Mouse (Mus musculus): ENCODE measurements around the gene Wnt9a.
A peak's percentile ranks its signal among the peaks of the same experiment; 100 is the strongest.

Wnt9a gene

DNA sequence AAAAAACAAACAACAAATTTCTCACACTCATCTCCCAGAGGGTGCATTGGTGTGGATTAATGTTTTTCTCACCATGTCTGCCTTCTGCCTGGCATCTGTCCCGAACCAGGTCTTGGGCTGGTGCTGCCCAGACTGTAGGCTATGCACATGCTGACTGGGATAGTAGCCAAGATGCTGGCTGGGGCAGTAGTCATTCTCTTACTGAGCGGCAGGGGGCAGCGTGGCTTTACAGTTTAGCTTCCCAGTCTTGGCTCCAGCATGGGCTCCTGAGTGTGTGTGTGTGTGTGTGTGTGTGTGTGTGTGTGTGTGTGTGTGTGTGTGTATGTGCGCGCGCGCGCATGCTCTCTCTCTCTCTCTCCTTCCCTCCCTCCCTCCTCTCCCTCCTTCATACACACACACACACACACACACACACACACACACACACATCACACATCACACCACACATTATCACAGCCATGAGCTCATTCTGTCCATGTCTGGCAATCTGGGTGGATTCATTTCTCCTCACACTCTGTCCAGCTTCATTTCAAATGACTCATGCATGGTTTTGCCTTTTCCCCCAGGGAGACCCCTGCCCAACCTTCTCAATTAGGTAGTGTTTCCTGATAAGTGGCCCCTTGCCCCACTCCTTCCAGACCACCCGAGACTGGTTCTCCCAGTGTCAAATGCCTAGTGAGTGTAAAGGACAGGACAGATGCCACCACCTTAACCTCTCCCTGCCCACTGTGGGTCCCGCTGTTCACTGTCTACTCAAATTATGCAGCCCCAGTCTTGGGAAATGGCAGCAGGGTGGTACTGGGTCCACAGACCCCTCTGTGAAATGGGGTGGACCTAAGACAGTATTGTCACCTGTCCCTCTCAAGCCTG is 3.8 kb upstream of the Wnt9a start:
- peak; percentile 65 for DNase-seq (ENCODE audit: extremely low read depth, insufficient read length, low spot score)

DNA sequence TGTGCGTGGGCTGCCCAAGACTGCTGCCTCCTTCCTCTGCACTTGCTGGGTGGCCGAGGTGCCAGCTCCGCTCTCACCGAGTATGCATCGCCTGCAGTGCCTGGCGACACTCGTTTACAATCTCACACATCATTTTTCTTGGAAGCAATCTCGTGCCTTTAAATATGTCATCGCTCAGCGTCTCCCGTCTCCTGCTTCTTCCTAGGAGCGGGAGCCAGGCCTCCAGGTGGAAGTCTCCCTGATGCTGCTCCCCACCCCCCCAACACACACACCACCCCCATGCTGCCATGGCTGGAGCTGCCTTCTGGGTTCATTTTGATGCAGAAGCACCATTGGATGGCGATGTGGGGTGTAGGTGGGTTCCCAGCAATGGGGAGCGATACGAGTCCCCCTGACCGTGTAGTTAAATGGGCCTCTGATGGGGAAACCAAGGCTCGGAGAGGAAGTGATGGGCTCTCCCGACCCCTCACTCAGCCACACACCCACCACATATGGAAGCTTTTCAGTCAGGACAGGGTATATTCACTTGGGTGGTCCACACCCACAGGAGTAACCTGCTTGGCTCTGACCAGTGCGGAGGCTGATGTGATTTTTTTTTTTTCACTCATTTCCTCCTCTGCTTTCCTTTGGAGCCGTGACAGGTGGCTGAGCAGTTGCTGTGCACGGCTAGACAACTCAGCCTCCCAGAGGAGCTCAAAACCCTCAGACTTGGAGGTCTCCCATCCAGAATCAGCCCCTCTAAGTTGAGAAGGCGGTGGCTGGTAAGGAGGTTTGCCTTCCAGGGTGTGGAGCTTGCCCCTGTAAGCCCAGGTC is 1.5 kb upstream of the Wnt9a start:
- no peak for DNase-seq (ENCODE audit: extremely low read depth, insufficient read length, low spot score)

DNA sequence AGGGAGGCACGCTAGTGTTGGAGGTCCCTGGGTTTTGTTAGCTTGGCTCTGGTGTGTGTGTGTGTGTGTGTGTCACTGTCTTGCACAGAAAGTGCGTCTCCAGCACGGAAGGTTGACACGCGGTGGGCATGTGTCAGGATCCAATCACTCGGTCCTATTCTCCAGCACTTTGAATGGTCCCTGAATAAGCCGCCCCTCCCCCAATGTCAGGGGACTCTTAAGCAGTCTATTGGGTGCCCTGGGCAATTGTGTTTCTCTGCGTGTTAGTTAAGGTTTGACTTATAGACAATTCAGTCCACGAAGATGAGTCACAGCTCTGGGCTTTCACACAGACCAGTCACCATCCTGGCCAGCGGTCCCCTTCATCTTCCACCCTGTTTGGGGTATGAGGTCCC is 910 bp upstream of the Wnt9a start:
- no peak for DNase-seq (ENCODE audit: extremely low read depth, insufficient read length, low spot score)

DNA sequence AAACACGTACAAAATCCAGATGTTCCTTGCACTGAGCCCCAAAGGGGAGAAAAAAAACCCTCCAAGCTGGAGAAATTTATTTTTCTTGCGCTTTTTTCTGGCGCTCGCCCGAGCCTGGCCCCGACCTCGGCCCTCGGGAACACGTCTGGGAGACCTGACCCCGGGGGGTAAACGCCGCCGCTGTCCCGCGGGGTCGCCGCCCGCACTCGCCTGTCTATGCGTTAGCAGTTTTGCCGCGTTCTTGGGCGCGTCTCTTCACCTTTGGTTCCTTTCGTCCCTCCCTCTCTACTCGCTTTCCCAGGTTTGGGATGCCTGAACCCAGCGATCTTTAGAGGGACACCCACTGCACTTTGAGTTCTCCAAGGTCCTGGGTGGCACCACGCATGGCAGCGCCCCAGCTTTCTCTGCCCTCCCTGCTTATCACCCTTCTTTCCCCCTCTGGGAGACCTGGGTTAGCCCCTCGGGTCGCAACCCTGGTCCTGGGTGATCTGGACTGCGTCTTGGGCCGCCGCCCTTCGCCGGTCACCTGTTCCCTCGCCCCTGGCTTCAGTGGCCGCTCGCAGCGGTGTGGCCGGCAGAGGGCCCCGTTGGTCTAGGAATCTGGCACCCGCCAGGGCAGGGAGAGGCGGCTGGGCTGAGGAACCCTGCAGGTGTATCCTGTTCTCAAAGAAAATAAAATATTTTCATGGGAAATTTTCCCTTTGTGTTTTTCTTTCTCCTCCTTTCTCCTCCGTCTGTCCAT is 865 bp downstream of the Wnt9a start:
- peak; percentile 88 for DNase-seq (ENCODE audit: extremely low read depth, insufficient read length, low spot score)

DNA sequence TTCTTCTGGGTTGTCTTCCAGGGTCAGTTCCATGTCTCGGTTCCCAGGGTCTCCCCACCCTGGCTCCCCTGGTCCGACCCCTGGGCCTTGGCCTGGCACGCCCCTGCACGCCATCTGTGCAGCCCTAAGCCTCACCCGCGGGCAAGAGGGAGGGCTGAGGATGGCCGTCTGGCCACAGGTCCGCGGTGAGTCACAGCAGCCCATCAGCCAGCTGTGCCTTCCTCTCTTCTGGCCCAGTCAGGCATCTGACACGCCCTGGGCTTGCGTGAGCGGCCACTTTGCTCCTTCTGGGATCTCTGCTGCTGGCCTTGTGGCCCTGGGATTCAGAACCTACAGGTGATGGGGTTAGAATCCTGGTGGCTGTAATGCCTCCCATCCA is 1.4 kb downstream of the Wnt9a start:
- peak; percentile 91 for DNase-seq (ENCODE audit: extremely low read depth, insufficient read length, low spot score)

DNA sequence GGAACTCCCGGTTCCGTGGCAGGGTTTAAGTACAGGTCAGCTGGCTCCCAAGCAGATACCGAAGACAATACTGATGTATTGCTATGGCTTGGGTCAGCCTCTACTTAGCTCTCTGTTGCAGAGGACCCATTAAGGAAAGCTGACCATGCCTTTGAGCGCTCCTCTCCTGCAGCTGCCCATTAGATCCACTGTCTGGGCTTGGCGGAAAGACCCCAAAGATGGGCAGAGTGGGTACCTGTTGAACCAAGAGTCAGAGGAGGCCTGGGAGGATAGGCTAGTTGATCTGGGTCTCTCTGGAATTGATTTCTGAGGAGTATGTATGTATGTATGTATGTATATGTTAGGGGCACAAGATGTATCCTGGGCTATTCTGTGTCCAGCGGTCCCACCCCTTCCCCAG is 1.9 kb downstream of the Wnt9a start:
- DNase-seq (ENCODE audit: extremely low read depth, insufficient read length, low spot score): no peak

DNA sequence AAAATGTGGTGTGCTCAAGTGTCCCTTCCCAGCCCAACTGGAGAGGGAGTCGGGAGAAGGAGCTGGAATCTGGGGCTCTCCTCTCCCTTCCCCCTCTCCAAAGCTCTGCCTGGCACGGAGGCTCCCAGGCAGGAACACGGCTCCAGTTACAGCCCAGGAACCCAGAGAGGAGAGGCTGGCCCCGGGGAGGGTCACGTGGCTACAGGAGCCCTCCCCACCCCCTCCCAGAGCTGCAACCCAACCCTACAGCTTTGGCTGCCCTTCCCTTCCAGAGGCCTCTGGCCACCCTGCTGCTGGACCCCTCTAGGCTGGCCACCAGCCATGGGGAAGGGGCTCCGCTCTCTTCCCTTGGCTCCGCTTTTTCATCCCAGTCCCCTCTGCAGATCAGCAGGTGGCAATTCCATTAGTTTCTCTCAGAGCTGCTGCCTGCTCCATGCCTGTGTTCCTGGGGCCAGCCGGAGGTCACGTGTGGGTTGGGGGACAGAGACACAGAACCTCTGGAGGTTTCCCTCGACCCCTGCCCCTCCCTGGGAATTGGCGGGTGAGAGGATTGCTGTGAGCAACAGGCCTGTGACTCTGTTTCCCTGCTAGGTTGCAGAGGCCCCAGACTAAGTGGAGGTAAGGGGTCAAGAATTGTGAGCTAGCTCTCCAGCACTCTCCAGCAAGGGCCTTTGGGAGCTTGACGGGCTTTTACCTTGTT is 2.5 kb downstream of the Wnt9a start:
- peak; percentile 66 for DNase-seq (ENCODE audit: extremely low read depth, insufficient read length, low spot score)

DNA sequence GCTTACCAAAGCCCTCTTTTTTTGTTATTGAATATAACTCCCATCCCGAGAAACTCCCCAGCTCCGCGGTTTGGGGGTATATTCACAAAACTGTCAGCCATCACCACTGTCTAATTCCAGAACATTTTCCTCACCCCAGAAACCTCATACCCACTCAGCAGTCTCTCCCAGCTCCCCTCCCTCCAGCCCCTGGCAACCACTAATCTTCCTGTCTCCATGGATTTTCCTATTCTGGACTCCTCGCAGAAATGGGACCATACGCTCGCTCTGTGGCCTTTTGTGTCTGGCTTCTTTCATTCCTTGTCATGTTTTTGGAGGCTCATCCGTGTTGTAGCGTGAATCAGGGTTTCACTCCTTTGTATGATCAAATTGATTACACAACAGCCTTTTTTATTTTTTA is 3.2 kb downstream of the Wnt9a start:
- DNase-seq (ENCODE audit: extremely low read depth, insufficient read length, low spot score): no peak

DNA sequence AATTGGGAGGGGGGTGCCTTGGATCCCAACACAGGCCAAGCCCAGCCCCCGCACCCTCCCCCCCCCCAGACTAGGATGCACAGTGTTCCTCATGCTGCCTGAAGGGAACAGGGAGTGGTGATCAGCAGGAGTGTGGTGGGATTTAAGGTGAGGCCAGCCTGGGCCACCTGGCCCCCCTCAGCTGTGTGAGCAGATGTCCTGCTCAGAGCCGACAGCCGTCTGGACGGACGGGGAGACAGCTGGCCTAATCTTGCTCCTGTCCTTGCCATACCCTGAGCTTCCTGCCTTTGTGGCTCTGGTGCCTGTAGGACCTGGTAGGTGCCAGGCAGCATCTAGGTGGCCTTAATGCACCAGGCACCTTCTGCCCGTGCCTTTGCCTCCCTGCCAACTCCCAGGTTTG is 5.3 kb downstream of the Wnt9a start:
- no peak for DNase-seq (ENCODE audit: extremely low read depth, insufficient read length, low spot score)

DNA sequence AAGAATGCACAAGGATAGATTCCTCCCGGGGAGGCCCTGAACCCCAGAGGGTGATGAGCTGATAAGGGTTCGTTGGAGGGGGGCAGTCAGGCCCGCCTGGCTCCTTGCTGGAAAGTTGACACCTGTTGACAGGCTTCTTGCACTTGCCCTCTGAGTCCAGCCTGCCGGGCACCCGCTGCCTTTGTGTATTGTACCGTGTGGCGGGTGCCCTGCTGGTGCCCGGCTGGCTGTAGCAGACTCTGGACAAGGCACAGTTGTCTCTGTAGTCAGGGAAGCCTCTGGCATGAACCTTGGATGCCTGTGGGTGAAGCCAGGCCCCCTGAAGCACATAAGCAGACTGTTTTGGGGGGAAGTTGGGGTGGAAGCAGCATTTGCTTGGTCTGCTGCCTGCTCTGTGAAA is 5.8 kb downstream of the Wnt9a start:
- no peak for DNase-seq (ENCODE audit: extremely low read depth, insufficient read length, low spot score)

DNA sequence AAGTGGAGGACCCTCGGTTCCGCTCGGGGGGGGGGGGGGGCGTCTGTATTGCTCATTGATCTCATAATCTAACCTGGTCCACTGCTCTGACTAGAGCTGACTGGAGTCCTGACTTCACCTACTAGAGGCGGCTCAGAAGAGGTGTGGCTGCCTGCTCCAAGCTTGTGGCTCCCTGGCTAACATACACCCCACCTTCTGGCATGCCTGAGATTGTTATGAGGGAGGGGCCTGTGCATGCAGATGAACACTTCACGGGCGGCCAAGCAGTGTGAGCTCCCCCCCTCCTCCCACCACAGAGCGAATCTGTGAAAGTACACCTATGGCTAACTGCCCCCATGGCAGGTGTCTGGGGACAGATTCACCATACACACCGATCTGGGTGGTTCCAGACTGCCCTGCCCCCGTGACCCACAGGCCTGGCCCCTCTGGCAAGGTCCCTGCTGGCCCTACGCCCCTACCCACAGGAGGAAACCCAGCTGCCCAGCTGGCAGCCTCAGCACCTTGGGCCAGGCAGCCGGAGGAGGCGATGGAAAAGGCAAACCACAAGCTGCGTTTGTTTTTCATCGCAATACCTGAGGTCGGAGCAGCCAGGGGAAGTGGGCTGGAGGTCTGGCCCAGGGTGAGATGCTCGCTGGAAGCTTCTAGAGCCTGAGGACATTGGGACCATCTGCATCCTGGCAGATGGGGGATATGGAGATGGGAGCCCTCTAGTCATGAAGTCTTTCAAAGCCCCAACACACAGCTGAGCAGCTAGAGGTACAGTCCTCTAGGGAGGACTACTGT is 6.5 kb downstream of the Wnt9a start:
- DNase-seq (ENCODE audit: extremely low read depth, insufficient read length, low spot score): peak; percentile 85

DNA sequence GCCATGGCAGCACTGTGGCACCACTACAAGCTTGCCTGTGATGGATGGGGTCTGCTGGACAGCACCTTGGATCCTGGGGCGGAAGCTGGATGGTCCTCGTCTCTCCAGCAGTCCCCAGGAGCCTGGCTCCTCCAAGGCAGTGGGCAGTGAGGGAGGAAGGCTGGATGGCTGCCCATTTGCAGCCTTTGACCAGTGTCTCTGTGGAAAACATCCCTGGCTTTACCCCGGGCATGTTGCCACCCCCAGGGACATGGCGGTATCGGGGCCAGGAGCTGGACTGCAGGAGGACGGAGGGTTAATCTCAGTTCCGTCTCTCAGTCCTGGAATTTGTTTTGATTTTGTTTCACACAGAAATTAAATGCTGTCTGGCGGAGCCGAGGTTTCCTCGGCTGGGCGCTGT is 7.2 kb downstream of the Wnt9a start:
- peak; percentile 71 for DNase-seq (ENCODE audit: extremely low read depth, insufficient read length, low spot score)

DNA sequence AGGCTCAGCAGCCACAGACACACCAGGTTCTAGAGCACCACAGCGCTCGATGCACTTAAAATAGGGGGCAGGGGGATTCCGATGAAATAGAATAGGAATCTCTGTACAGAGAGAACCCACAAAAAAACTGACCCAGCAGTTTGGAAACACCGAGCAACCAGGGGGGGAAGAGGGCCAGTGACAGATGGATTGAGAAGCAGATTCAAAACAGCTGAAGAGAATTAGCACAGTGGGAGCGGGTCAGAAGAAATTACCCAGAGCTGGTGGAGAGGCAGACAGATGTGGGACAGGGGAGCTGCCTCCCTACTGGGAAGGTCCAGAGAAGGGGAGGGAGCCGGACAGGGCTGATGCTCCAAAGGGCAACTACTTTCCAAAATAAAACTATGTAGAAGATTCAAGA is 9.8 kb downstream of the Wnt9a start:
- DNase-seq (ENCODE audit: extremely low read depth, insufficient read length, low spot score): no peak

DNA sequence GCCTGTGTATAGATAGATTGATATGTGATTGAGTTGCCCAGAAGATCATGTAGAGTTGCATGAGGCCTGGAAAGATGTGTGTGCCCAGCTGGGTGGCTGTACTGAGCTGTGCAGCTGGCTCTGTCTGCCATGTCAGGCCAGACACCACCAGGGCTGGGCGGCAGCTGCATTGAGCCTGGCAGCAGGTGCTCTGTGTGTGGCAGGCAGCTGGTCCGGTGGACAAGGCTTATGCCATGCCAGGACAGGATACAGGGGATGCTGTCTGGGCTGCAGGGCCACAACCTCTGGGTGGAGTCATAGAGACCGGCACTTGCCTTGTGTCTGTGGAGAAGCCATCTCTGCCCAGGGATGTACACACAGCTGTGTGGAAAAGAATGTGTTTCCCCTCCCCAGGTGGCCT is 16.3 kb downstream of the Wnt9a start:
- no peak for DNase-seq (ENCODE audit: extremely low read depth, insufficient read length, low spot score)

DNA sequence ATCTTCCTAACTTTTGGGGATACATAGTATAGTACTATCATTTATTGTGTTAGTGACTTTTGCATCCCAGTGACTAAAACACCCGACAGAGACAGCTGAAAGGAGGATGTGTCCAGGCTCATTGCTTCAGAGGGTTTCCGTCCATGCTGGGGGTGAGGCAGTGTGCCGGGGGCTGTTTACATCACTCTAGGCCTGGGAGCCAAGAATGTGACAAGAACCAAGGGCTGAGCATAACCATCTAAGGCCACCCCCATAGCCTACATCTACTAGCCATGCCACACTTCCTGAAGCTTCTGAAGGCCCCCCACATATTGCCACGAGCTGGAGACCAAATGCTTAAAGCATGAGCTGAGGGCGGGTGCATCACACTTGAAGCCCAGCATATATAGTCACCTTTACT is 18.0 kb downstream of the Wnt9a start:
- no peak for DNase-seq (ENCODE audit: extremely low read depth, insufficient read length, low spot score)

DNA sequence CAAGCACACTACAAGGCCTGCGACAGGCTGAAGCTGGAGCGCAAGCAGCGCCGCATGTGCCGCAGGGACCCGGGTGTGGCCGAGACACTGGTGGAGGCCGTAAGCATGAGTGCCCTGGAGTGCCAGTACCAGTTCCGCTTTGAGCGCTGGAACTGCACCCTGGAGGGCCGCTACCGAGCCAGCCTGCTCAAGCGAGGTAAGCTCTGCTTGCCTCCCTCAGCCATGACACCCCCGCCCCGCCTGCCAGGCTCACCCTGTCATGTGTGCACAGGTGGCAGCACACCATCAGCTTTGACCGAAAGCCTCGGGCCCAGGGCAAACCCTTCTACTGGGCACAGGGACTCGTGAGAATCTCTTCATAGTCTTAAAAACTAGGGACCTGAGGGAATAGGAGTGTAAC is 20.9 kb downstream of the Wnt9a start:
- no peak for DNase-seq (ENCODE audit: extremely low read depth, insufficient read length, low spot score)

DNA sequence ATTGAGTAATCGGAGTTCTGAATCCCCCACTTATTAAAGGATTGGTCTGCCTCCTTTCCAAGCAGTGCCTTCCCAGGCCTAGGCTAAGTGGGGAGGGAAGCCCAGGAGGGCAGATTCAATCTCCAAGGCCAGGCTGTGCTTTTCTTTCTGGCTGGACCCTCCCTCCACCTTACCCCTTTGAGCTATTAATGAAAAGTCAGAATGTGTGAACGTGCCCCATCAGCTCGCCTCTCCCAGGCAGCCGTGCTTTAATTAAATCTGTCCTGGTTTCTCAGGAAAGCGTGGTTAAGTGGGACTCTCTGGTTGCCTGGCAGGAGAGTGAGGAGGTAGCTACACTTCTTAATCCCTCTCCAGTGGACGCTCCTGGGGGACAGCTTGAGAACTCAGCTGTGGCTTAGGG is 22.9 kb downstream of the Wnt9a start:
- no peak for DNase-seq (ENCODE audit: extremely low read depth, insufficient read length, low spot score)

DNA sequence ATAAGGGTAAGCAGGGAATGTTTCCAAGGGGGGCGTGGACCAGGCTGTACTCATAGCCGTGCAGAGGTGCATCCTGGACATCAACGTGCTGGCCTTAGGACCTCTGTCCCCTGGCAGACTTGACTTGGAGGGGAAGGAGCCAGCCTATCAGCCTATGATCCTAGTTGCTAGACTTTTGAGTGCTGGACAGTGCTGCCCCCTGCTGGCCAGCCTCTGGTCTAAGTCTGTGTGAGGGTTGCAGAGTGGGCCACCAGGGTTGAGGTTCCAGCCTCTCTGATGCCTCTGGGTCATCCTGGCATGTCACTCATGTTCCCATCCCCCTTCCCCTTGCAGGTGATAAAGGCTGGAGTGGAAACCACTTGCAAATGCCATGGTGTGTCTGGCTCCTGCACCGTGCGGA is 23.8 kb downstream of the Wnt9a start:
- DNase-seq (ENCODE audit: extremely low read depth, insufficient read length, low spot score): peak; percentile 52

DNA sequence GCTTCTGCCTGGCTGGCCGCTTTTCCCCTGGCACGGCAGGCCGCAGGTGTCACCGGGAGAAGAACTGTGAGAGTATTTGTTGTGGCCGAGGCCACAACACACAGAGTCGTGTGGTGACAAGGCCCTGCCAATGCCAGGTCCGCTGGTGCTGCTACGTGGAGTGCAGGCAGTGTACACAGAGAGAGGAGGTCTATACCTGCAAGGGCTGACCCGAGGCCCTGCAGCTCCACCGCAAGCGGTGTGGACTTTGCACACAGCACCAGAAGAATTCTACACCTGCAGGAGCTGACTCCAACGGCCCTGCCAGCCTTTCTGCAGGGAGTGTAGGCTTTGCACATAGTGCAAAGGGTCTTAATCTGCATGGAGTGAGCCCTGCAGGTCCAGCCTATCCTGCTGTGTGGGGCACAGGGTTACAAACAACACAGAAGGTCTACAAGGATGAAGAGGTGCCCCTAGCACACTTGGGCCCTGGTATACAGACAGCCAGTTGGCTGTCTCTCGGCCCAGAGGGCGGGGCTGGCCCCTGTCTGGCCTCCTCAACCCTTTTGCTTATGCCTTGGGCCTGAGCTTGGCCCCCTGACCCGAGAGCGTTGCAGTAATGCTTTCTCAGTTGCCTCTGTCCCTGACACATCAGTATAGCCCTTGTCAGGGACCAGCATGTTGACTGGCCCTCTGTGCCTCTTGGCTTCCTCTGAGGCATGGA is 24.6 kb downstream of the Wnt9a start:
- no peak for DNase-seq (ENCODE audit: extremely low read depth, insufficient read length, low spot score)

All from 3134 (cell line).